ENCODE assay signal across 3 mouse cellular contexts in the genomic region with DNA sequence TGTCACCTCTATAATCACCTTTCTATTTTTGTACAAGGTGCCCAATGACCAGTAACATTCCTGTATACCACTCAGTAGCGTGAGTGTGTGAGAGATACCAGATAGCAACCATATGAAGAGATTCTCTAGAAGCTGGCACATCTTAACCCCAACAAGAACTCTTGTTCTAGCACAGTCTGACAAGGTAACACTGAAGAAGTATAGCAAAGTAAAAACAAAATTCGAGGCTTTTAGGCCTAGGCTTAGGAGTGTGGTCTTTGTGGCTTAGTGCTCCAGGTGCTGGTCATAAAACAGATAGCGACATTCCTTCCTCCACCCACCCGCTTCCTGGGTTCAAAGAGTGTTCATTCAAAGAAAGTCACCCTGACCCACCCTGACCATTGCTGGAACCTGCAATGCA. TPM values are rescaled to one million over a fixed set of nuclear protein-coding genes. Genes with fewer than 3 reads are reported as not detected.
DNase-seq lines count a peak whose midpoint lies in the region; TF ChIP-seq lines count a peak whose summit lies in the region.
"Not testable (repeated sequence)": the region's sequence is repeated elsewhere in the genome, so short reads cannot be mapped to it uniquely, and the experiment has no call there.

No protein-coding gene starts in this region.

- H3K9me3 ChIP-seq in ES-Bruce4 (replicated peaks; ENCODE audit: control insufficient read depth, insufficient read depth, low read length, poor library complexity, severe bottlenecking) = not testable (repeated sequence)

- H3K27me3 ChIP-seq in ES-Bruce4 (ENCODE audit: control insufficient read depth, insufficient read depth, low read length, poor library complexity, severe bottlenecking) = not testable (repeated sequence)

- not testable (repeated sequence) for H3K4me1 ChIP-seq in ES-Bruce4 (ENCODE audit: control insufficient read depth, insufficient read depth, low read length)

- TF ChIP-seq POLR2A in ES-Bruce4 (IDR thresholded peaks at IDR 0.05; ENCODE audit: insufficient read depth, low read length) = not testable (repeated sequence)

- not testable (repeated sequence) for H3K4me3 ChIP-seq in ES-Bruce4 (ENCODE audit: low read depth, low read length)

- TF ChIP-seq EP300 in ES-Bruce4 (IDR thresholded peaks at IDR 0.05; ENCODE audit: insufficient read depth, low read depth, low read length) = not testable (repeated sequence)

- DNase-seq in R1 (ENCODE audit: low read depth, low spot score) = peak; percentile 57
- DNase-seq in ZHBTc4 (ENCODE audit: low read depth, low spot score) = peak; percentile 62

- not testable (repeated sequence) for H3K9ac ChIP-seq in ES-Bruce4 (ENCODE audit: low read depth, poor library complexity, severe bottlenecking)

- not testable (repeated sequence) for TF ChIP-seq CTCF in ES-Bruce4 (IDR thresholded peaks at IDR 0.05; ENCODE audit: low read depth, low read length)

- H3K27ac ChIP-seq in ES-Bruce4 (ENCODE audit: insufficient read depth, low read length) = peak overlapping the region; percentile 44; the same call in 1 of the 2 replicates

- not testable (repeated sequence) for H3K36me3 ChIP-seq in ES-Bruce4 (ENCODE audit: control insufficient read depth, insufficient read depth, low read length, poor library complexity, severe bottlenecking)

RNA-seq across cellular contexts. Expression of a gene that starts 27.5 kb away (rescaled TPM):
- polyA plus RNA-seq in ES-Bruce4 (2011; ENCODE audit: insufficient read depth, insufficient read length, low read depth, missing spikeins) = 44.6 and 45.1 TPM in 2 replicates
